Mouse (Mus musculus) layer of hippocampus, postnatal 36 days (tissue): ENCODE data around the gene Smarcal1. TPM values are rescaled to one million over a fixed set of nuclear protein-coding genes. Genes with fewer than 3 reads are reported as not detected.

Experiments used
- total RNA-seq, 2 experiments: library from RNA; stranded (reverse); gene quantifications; 2 replicates each; pipeline ENCODE4 v1.2.3; 2021

Gene Smarcal1
- total RNA-seq, 2 experiments from 2014 or later, result 58.8 to 63.1 TPM

Other genes starting within 250 kb of the Smarcal1 start
- gene March4, start 46.3 kb upstream of the Smarcal1 start, total RNA-seq, result 10 to 100 TPM; 19.1 to 21.4 TPM
- gene Ankar, start 117.3 kb downstream of the Smarcal1 start, total RNA-seq, result not detected
- 100 to 1,000 TPM; 568 to 629 TPM for gene Rpl37a, start 128.0 kb downstream of the Smarcal1 start, total RNA-seq
- gene Igfbp2, start 241.3 kb downstream of the Smarcal1 start, total RNA-seq, result 10 to 100 TPM; 40.2 to 54.9 TPM